Mouse (Mus musculus) NIH3T3 (cell line): ENCODE results near the gene Dclk2.
A peak's percentile ranks its signal among the peaks of the same experiment; 100 is the strongest.

Experiments
- DNase-seq: peaks from one replicate; pipeline ENCODE4 v3.0.0-alpha.2; 2012; ENCODE audit warnings: low read depth

Gene Dclk2

GRCm38 (mm10) chr3:86844804-86845481 is 75.7 kb downstream of the Dclk2 start:
- no peak for DNase-seq

DNA sequence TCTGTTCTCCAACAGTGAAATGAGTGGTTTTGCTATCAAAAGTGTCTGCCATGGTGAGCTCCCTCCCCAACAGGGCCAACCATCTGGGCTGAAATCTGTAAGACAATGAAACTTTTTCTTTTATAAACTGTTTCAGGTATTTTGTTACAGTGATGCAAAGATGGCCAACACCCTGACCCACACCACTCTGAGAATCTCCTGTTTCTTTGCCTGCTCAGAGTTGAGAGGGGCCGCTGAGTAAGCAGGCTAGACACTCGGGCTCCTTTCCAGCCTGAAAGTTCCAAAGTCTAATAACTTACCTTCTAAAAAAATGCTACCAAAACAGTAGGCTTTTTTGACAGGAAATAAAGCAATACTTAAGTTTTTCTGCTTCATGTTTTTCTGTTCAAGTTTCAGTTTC is 78.2 kb downstream of the Dclk2 start:
- DNase-seq = no peak

GRCm38 (mm10) chr3:86839606-86840005 is 81.0 kb downstream of the Dclk2 start:
- no peak for DNase-seq

GRCm38 (mm10) chr3:86837386-86837785 is 83.3 kb downstream of the Dclk2 start:
- DNase-seq = peak; percentile 35

DNA sequence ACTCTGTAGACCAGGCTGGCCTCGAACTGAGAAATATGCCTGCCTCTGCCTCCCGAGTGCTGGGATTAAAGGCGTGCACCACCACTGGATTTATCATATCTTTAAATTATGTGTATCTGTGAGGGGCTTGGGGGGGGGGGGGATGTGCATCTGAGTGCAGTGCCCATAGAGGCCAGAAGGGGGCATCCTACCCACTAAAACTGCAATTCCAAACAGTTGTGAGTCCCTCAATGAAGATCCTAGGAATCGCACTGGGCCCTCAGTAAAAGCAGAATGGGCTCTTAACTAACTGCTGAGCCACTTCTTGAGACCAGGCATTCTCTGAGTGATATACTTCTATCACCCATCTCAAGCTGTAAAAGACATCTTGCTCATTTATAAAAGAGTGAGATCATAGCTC is 85.5 kb downstream of the Dclk2 start:
- no peak for DNase-seq

- no peak for DNase-seq
Observed at GRCm38 (mm10) chr3:86834341-86834740, 86.3 kb downstream of the Dclk2 start.

DNA sequence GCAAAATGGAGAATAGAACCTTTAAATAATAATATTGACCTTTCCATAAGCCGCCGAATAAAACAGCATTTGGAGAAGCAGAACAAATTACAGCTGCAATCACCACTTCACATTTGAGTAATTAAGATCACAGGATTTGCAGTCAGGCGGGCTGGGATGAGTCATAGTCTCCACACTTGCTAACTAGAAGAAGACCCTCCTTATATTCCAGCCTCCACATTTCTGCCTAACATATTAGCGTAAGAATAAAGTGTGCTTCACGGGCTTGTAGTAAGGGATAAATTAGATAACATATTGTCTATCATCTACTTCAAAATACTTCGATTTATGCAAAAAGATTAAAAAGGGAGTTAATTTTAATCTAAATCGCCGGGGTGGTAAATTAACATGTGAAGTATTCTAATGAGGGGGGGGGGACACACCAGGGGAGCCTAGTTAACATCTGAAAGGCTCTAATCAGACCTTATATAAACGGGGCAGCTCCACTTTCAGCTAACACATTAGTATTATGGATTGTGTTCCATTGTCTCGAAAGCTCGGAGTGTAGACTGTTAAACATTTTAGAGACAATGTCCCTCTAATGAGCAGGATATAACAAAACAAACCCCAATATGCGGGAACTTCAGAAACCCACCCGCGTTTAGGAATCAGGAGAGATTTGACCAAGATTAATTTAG is 87.9 kb downstream of the Dclk2 start:
- no peak for DNase-seq

DNA sequence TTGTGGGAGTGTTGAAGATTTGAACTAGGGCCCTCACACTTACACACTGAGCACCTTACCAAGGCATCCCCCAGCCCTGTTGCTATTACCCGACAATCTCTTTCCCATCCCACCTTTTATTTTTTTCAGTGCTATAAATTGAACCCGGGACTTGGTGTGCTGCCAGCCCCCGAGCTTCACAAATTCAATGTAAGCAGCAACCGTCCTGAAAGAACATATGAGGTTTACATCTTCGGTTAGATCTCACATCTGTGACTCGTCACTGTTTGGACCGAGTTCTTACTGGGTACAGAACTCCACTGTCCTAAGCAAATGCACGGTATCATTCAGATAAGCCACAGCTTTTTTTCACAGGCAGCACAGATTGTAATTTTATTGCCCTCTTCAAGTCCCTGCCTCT is 88.5 kb downstream of the Dclk2 start:
- DNase-seq = no peak

GRCm38 (mm10) chr3:86827506-86827905 is 93.1 kb downstream of the Dclk2 start:
- DNase-seq = no peak

DNA sequence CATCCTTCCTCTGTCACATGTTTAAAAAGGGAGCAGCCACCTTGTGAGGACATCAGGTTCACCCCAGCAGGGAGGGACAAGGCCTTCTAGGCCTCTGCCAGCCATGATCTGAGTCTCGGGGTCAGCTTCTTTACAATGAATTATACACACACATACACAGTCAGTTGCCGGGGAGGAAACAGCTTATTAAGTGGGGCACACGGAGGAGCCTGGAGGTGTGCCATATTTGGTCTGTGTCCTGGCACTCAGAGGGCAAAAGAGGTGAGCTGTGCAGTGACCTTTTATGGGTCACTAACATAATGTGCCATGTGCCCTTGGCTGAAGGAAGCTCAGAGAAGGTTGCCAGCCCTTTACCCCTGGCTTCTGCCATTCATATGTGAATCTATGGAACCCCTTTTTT is 99.3 kb downstream of the Dclk2 start:
- DNase-seq = no peak

- no peak for DNase-seq
Observed at GRCm38 (mm10) chr3:86820344-86820743, 100.3 kb downstream of the Dclk2 start.

GRCm38 (mm10) chr3:86819372-86819771 is 101.3 kb downstream of the Dclk2 start:
- DNase-seq = no peak

DNA sequence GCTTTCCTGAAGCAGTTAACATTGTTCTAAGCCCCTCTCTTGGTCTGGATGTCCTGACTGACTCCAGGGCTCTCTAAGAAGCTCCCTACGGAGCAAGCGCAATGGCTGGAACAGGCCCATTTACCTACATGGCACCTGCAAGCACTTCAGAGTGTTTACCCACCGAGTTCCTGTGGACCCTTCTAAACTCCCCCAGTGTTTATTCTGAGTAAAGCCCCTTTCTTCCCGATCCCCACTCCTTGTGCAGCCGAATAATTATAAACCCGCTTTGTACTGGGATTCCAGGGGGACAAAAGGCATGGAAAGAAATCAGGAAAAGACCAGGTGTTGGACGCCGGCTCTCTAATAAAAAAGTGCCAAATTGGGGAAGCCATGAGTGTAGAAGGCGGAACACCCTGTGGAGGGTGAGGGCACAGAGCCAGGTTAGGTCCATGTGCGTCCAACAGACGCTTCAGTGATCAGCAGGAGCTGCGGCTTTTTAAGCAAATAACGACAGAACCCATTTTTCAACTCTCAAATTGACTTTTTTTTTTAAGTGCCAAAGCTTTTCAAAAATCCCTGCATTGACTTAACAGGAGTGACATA is 102.6 kb downstream of the Dclk2 start:
- DNase-seq = no peak

DNA sequence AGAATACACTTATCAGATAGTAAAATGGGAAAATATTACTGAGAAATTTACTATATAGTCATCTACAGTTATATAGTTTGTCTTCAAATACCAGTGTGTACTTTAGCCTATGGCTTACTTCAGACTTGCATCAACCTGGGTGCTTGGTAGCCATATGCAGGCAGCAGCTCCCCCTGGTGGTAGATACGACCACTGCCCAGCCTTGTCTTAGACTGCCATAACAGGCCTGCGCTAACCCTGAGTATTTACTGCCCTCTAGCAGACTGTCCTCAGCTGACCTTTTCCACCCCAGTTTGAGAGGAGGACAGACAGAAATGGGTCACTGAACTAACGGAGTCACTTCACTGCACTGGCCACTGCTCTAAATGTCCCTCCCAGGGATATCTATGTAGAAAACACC is 108.0 kb downstream of the Dclk2 start:
- DNase-seq = peak; percentile 86

- no peak for DNase-seq
Observed at GRCm38 (mm10) chr3:86810908-86811307, 109.7 kb downstream of the Dclk2 start.

- peak; percentile 53 for DNase-seq
Observed at GRCm38 (mm10) chr3:86809646-86810045, 111.0 kb downstream of the Dclk2 start.

DNA sequence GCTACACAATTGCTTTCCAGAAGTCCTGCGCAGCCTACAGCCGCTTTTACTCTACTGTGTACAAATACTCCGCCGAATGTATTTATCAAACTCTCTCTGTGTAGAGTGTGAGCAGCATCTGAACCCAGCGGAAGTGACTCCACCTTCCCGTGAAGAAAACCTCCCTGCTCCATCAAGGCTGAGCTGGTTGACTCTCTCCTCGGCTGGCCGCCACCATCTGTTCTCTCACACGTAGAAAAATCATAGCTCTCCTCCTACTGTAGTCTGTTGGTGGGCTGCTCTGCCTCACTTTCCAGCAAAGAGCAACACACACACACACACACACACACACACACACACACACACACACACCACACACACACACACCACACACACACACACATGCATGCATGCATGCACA is 111.5 kb downstream of the Dclk2 start:
- no peak for DNase-seq

DNA sequence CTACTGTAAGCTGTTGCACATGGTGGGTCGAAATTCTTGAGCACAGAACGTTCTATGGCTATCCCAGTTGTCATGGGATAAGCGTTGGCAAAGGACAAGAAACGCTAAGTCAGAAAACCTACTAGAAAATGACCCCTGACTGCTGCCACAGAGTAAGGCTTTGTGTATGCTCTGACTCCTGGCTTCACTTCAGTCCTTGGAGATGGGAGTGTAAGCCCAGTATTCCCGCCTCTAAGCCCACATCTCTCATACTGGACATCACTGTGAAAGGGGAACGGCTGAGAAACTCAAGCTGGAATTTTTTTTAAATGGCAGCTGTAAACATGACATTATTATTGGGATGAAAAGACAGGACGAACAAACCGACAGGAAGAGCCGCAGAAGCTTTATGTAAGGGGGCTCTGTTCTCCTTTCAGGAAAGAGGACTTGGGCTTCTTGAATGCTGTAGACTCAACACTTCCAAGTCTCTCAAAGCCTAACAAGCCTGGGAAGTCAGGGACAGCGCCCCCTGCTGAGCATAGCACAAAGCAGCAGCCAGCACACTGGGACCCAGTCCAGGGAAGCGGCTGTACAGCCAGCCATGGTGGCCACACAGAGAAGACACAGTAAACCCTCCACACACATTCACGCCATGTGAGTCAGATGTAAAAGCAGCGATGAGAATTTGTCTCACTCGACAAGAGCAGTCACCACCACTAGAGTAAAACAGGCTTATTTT is 112.7 kb downstream of the Dclk2 start:
- DNase-seq = peak; percentile 65

DNA sequence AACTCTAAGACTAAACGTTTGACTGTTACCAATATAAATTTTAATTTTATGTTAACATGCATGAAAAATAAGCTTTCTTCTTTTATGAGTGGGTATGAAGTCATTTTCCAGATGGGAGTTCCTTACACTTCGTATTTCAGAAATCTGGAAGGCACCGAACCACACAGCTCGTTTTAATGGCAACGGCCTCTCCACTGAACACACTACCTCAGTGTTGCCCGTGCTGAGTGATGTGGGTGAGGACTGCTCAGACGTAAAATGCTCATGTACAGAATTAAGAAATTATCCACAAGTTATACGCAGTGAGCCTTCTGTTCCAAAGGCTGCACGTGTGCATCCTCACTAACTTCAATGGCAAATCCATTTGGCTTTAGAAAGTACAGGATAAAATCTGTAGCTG is 113.8 kb downstream of the Dclk2 start:
- no peak for DNase-seq

- DNase-seq = no peak
Observed at GRCm38 (mm10) chr3:86804265-86804664, 116.4 kb downstream of the Dclk2 start.

DNA sequence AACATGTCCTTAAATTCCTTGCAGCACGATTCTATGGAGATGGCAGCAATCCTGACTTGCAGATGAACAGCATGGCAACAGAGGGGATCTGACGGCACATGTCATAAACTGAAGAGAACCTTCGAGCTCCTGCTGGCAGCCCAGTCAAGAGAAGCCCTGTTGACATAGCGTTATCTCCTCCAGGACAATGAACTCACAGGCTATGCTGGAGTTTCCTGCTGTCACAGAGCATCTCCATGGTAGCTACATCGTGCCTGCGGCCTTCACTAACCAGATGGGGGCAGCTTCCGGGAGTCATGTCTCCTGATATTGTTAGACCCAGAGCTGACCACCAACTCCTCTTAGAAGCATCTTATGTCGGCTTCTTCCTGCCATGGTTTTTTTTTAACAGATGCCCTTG is 117.8 kb downstream of the Dclk2 start:
- DNase-seq = no peak

DNA sequence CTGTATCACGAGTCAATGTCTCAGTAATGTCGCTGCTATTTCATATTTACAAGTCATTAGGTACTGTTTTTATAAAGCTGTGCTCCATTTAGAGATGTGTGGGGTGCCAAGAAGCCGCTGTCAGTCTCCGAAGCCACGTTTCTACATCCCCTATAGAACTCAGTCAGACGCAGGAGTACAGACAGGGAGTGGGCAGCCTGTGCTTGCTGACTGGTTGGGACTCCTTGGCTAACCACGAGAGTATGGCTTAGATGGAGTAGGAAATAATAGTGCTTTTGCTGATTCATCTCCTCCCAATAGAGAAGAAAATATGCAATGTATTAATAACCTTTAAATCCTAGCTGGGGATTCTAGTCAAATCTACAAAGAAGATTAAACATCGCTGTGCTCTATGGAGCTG is 119.8 kb downstream of the Dclk2 start:
- DNase-seq = peak; percentile 36

- DNase-seq = no peak
Observed at GRCm38 (mm10) chr3:86799041-86799440, 121.6 kb downstream of the Dclk2 start.
